Mouse (Mus musculus) lung, adult 2 months (tissue): ENCODE data around the gene Psg18. TPM values are rescaled to one million over a fixed set of nuclear protein-coding genes. Genes with fewer than 3 reads are reported as not detected.
"Not testable (repeated sequence)": the region's sequence is repeated elsewhere in the genome, so short reads cannot be mapped to it uniquely, and the experiment has no call there.

ENCODE experiments used
- DNase-seq: peaks from one replicate; pipeline ENCODE4 v3.0.0; 2022
- H3K4me1 ChIP-seq: fragments of 200-500 bp; 2 replicates; pipeline ENCODE4 v1.6.1; 2011; ENCODE audit warnings: low read length; ENCODE audit not compliant: control insufficient read depth, insufficient read depth
- H3K4me3 ChIP-seq: fragments of 200-500 bp; replicated peaks from 2 replicates; pipeline ENCODE3; 2011; ENCODE audit warnings: low read depth, mild to moderate bottlenecking, control low read depth, low read length; ENCODE audit errors: extremely low read depth
- CTCF ChIP-seq: fragments of 200-500 bp; IDR thresholded peaks from 2 replicates; pipeline ENCODE4 v1.5.1; 2011; ENCODE audit warnings: mild to moderate bottlenecking, low read length, control low read depth; ENCODE audit not compliant: insufficient read depth
- POLR2A ChIP-seq: fragments of 200-500 bp; IDR thresholded peaks from 2 replicates; pipeline ENCODE4 v1.6.1; 2011; ENCODE audit warnings: low read depth, mild to moderate bottlenecking, control low read depth, low read length, borderline replicate concordance; ENCODE audit errors: extremely low read depth
- WGBS: fragments of 180-500 bp; shearing (Covaris S2); methylation state at CpG from one replicate; pipeline ENCODE4 v1.1.7; 2018; 5-methylcytosine and 5-hydroxymethylcytosine counted together
- polyA plus RNA-seq: library from polyadenylated mRNA; depleted of rRNA; stranded (reverse); fragments of >200 nt; gene quantifications from 2 replicates; pipeline ENCODE4 v1.2.3, GENCODE M21; 2012; rRNA removed

Psg18 gene
- polyA plus RNA-seq: not detected in 2 replicates

DNA sequence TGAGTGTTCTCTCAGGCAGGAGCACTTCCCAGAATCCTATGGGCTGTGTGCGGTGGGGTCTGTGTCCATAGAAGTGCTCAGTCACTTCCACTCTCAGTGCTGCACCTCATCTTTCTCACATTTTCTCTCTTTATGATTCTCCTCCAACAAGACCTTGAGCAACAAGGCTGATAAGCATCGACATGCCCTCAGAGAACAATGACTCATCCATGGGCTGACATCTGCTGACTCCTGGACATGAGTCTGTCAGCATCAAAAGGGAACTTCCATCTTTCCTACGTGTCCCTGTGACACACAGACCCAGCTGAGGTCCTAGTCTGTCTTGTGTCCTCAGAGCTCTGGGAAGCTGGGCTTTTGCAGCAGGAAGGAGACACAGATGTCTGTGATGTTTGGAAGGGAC, at the start of gene Psg18:
Gene Psg18 (minus strand): TSS at position 101 of the 400 bp plus-strand sequence.
- H3K4me3 ChIP-seq, DNase-seq, H3K4me1 ChIP-seq: not testable (repeated sequence)
- 61% methylated on average over 3 of the region's 3 CpGs for WGBS

DNA sequence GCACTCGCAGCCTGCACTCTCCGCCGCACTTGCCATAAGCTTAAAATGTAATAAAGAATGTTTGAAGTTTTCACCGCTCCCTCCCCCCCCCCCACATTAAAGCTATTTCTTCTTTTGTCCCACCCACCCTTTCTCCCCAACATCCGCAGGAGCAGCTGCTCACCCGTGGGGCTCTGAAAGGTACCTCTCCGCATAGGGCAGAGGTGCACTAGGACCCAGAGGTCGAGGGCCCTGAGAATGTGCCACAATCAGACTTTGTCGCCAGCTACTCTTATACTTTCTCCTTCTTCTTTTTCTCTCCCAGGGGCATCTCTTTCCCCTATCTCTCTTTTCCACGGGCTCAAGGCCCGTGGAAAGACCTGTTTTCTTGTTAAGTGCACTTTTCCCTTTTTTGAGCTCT, 48.6 kb upstream of the Psg18 start:
- 36% methylated on average over 11 of the region's 11 CpGs for WGBS
- H3K4me3 ChIP-seq: no peak overlapping the region
- TF ChIP-seq POLR2A (no peak), CTCF (no peak)
- DNase-seq: no peak
- no peaks in the 10 kb centered on the region for H3K4me1 ChIP-seq

DNA sequence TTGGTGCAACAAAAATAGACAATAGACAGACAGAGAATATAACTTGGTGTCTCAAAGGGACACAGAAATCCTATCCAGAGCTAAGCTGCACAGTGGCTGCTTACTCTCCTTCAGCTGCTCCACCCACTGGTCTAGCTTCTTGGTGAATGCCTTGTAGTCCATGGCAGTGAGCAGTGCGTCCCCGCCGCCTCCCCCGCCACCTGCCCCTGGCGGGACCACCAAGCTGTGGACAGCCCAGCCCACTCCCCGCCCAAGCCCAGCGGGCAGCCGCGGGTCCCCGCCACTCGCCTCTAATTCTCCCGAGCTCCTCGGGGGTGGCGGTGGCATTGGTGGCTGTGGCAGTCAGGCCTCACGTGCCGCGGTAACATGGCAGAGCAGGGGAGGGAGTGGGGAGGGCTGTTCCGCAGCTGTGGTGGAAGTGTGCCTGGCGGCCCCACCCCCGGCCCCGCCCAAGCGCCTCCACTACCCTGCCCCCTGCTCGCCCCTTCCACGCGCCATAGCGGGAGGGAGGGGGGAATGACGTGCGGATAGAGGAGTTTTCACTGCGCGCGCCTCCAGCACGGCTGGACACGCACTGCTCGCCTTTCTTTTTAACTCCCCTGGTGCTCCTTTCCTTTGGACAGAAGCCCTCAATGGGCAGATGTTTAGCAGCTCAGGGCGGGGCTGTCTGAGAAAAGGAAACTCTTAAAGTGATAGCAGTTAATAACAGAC, 47.9 kb upstream of the Psg18 start:
- H3K4me1 ChIP-seq: no peaks in the 10 kb centered on the region
- no peak overlapping the region for H3K4me3 ChIP-seq
- TF ChIP-seq POLR2A: no peak
- TF ChIP-seq CTCF: no peak
- WGBS: 41% methylated on average over 35 of the region's 35 CpGs
- no peak for DNase-seq

DNA sequence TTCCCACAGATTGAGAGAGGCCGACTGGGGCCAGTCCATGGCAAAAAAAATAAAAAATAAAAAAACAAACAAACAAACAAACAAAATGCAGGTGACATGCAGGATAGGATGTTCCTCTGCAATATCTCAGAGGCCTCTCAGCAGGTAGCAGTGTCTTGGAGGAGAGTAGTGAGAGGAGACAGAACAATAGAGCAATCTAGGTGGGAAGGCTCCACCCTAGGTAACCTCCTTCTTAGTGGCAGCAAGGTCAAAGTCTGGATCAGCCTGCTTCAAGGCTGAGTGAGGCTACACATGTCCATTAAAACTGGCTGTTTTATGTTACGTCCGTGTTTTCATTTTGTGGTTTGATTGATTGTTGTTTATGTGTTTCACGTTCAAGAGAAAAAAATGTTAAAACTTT, 36.7 kb upstream of the Psg18 start:
- not testable (repeated sequence) for DNase-seq, H3K4me1 ChIP-seq, H3K4me3 ChIP-seq
- 65% methylated on average over 4 of the region's 4 CpGs for WGBS

DNA sequence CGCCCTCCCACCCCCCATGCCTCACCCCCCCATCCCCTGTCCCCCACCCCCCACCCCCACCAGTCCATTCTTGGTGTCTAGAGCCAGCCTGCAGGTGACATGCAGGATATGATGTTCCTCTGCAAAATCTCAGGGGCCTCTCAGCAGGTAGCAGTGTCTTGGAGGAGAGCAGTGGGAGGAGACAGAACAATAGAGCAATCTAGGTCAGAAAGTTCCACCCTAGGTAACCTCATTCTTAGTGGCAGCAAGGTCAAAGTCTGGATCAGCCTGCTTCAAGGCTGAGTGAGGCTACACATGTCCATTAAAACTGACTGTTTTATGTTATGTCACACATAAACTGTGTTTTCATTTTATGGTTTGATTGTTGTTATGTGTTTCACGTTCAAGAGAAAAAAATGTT, 23.5 kb upstream of the Psg18 start:
- Histone ChIP-seq H3K4me1 (no peaks in the 10 kb centered on the region), H3K4me3 (no peak overlapping the region)
- no peak for DNase-seq
- 32% methylated on average over 2 of the region's 2 CpGs for WGBS
- TF ChIP-seq POLR2A (no peak), CTCF (no peak)

DNA sequence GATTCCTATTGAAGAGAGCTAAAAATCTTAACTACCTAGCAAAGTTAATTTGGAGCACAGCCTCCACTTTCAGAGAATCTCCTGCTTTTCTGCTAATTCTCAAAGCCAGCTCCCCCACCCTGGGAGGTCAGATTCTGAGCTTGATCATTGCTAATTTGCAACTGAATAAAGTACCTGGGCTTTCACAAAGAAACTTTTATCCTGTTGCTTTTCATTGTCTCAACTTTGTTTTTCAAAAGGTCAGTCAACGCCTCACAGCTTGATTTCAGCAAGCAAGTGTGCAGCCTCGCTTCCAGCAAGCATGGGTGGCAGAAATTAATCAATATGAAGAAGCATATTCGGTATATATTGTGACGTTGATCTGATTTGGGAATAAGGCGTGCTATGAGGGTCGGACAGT, 19.4 kb downstream of the Psg18 start:
- not testable (repeated sequence) for H3K4me3 ChIP-seq, H3K4me1 ChIP-seq, DNase-seq
- WGBS: 66% methylated on average over 6 of the region's 6 CpGs

Other genes with a start within 250 kb of the Psg18 start
- not detected in 2 replicates for gene Igfl3, start 178.5 kb downstream of the Psg18 start, polyA plus RNA-seq
- not detected in 2 replicates for gene Mill1, start 109.7 kb downstream of the Psg18 start, polyA plus RNA-seq
- not detected in 2 replicates for gene Psg28, start 77.0 kb upstream of the Psg18 start, polyA plus RNA-seq
- not detected in 2 replicates for gene Psg26, start 129.2 kb upstream of the Psg18 start, polyA plus RNA-seq
- not detected in 2 replicates for gene Psg25, start 177.3 kb upstream of the Psg18 start, polyA plus RNA-seq
- gene Psg27, start 212.3 kb upstream of the Psg18 start, polyA plus RNA-seq: not detected in 2 replicates